ENCODE assay signal across 27 mouse cellular contexts in genomic region chr2:154181900-154182299, GRCm38 (mm10). TPM values are rescaled to one million over a fixed set of nuclear protein-coding genes. Genes with fewer than 3 reads are reported as not detected.
"Had no signal": no experiment of that assay in that cellular context is flagged by ENCODE, and none has a peak within 500 bp of the region (broad histone marks: within the 10 kb centered on the region; RNA-seq: fewer than 3 reads in every experiment).

No protein-coding gene starts in this region.

RNA-seq across cellular contexts. Expression of gene Bpifb1, which starts 8.7 kb away (rescaled TPM):
- polyA plus RNA-seq: hindbrain, embryonic 10.5 days; hindbrain, embryonic 11.5 days; hindbrain, embryonic 12.5 days; hindbrain, embryonic 13.5 days; inflammation-experienced regulatory T-cells, adult 6 months; intestine, embryonic 14.5 days; kidney, adult 2 months; kidney, embryonic 14.5 days; kidney, embryonic 16.5 days; large intestine, adult 2 months had no signal

RNA-seq across cellular contexts. Expression of gene Bpifa5, which starts 19.5 kb away (rescaled TPM):
- polyA plus RNA-seq: heart, embryonic 10.5 days; heart, embryonic 11.5 days; heart, embryonic 12.5 days; heart, embryonic 13.5 days; heart, embryonic 14.5 days; heart, embryonic 15.5 days; heart, embryonic 16.5 days; heart, postnatal 0 days; hindbrain, embryonic 10.5 days; hindbrain, embryonic 11.5 days; hindbrain, embryonic 12.5 days; hindbrain, embryonic 13.5 days; hindbrain, embryonic 14.5 days; hindbrain, embryonic 15.5 days; hindbrain, embryonic 16.5 days; hindbrain, postnatal 0 days; inflammation-experienced regulatory T-cells, adult 6 months; intestine, embryonic 14.5 days; intestine, embryonic 15.5 days; intestine, embryonic 16.5 days; intestine, postnatal 0 days; kidney, adult 2 months; kidney, embryonic 14.5 days; kidney, embryonic 15.5 days; kidney, embryonic 16.5 days; kidney, postnatal 0 days; large intestine, adult 2 months had no signal

RNA-seq across cellular contexts. Expression of gene Bpifa1, which starts 39.2 kb away (rescaled TPM):
- polyA plus RNA-seq: heart, embryonic 10.5 days; heart, embryonic 11.5 days; heart, embryonic 12.5 days; heart, embryonic 13.5 days; heart, embryonic 14.5 days; heart, postnatal 0 days; hindbrain, embryonic 11.5 days; hindbrain, embryonic 12.5 days; hindbrain, embryonic 13.5 days; hindbrain, embryonic 14.5 days; hindbrain, embryonic 16.5 days; inflammation-experienced regulatory T-cells, adult 6 months; intestine, embryonic 14.5 days; intestine, embryonic 15.5 days; intestine, embryonic 16.5 days; intestine, postnatal 0 days; kidney, adult 2 months; kidney, embryonic 14.5 days; kidney, embryonic 15.5 days; kidney, postnatal 0 days; large intestine, adult 2 months had no signal

RNA-seq across cellular contexts. Expression of gene Bpifb5, which starts 41.6 kb away (rescaled TPM):
- polyA plus RNA-seq: hindbrain, embryonic 11.5 days; inflammation-experienced regulatory T-cells, adult 6 months; intestine, embryonic 14.5 days had no signal

RNA-seq across cellular contexts. Expression of gene Bpifa3, which starts 51.8 kb away (rescaled TPM):
- polyA plus RNA-seq: heart, embryonic 10.5 days; heart, embryonic 11.5 days; heart, embryonic 12.5 days; heart, embryonic 13.5 days; heart, embryonic 14.5 days; heart, embryonic 15.5 days; heart, embryonic 16.5 days; heart, postnatal 0 days; hindbrain, embryonic 10.5 days; hindbrain, embryonic 11.5 days; hindbrain, embryonic 12.5 days; hindbrain, embryonic 13.5 days; hindbrain, embryonic 14.5 days; hindbrain, embryonic 15.5 days; hindbrain, embryonic 16.5 days; hindbrain, postnatal 0 days; inflammation-experienced regulatory T-cells, adult 6 months; intestine, embryonic 14.5 days; intestine, embryonic 15.5 days; intestine, embryonic 16.5 days; intestine, postnatal 0 days; kidney, adult 2 months; kidney, embryonic 14.5 days; kidney, embryonic 15.5 days; kidney, embryonic 16.5 days; kidney, postnatal 0 days; large intestine, adult 2 months had no signal
